Mouse (Mus musculus) urinary bladder, adult 2 months (tissue): ENCODE measurements around the gene Ghrhr. TPM values are rescaled to one million over a fixed set of nuclear protein-coding genes. Genes with fewer than 3 reads are reported as not detected.

Experiments used
- DNase-seq: peaks from one replicate; pipeline ENCODE4 v3.0.0; 2022; ENCODE audit warnings: low spot score
- polyA plus RNA-seq: library from polyadenylated mRNA; depleted of rRNA; stranded (reverse); fragments of >200 nt; gene quantifications from 2 replicates; pipeline ENCODE4 v1.2.3, GENCODE M21; 2012

The Ghrhr gene
- polyA plus RNA-seq, 1 experiment = not detected

DNA sequence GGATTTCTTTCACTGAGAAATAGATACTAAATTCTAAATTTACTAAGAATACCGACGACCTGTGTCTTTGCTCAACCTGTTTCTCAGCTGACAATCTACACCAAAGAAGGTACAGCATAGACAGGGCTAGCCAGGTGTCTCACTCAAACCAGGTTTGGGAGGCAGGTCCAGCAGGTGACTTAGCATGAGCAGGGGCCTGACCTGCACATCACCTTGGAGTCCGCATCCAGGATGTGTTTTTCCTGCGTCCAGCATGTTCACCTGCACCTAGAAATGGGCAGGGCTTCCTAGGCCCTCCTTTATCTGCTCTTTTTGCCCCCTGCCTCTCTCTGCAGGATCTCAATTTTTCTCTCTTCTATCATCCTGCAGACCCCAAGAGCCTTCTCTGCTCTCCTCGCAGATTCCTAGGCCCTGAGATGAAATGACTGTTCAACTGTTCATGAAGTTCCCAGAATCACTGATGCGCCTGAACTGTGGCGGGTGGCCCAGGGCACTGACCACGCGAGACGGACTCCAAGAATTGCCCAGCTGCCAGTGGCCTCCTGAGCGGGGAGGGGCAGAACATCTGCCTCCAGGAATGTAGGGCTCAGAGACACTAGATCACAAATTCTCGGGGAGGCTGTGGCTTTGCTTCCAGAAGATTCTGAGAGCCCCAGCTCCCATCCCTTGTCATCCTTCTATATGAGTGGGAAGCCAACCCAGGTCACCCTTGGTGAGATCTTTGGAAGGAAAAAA lies 22.2 kb upstream of the Ghrhr start:
- no peak for DNase-seq

DNA sequence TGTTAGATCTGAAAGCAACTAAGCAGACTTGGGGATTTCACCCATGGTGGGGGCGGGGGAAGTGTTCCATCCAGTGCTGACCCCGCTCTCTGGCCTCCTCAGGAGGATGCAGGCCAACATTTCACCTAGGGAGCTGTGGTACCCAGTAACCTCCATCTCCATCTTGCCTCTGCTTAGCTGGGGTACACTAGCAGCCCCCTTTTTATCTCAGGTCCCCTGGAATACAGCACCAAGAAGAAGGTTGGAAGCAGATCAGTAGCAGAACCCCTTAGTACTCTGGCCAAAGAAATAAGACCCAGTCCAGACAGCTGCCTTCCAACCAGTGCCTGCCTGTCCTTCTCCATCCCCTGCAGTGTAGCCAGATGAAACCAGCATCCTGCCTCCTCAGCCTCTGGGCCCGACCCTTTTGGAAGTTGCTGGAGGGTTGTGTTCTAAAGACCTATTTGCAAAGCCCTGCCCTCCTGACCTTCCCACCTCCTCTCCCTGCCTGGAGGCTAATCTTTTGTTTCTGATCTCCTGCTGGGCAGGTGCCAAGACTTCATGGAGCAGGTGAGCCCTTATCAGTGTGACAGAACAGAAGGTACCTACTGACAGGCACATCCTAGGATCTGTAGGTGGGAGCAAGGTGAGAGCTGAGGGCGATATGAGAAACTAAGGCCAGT lies 21.5 kb upstream of the Ghrhr start:
- no peak for DNase-seq

DNA sequence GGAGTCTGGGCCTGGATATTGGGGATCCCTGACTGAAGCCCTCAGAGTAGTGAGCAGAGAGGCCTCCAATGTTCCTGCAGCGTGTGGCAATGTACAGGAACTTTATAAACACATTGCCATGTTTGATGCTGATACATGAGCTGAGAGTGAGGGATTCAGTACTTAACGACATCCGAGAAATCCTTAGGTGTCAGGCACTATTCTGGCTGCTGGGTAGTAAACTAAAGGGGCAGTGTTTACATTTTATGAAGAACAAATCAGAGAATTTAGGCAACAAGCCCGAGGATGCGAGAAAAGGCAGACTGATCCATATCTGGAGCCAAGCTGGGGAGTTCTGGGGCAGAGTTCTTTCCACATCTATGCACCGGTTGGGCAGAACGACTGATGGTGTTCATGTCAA lies 20.5 kb upstream of the Ghrhr start:
- DNase-seq = no peak

DNA sequence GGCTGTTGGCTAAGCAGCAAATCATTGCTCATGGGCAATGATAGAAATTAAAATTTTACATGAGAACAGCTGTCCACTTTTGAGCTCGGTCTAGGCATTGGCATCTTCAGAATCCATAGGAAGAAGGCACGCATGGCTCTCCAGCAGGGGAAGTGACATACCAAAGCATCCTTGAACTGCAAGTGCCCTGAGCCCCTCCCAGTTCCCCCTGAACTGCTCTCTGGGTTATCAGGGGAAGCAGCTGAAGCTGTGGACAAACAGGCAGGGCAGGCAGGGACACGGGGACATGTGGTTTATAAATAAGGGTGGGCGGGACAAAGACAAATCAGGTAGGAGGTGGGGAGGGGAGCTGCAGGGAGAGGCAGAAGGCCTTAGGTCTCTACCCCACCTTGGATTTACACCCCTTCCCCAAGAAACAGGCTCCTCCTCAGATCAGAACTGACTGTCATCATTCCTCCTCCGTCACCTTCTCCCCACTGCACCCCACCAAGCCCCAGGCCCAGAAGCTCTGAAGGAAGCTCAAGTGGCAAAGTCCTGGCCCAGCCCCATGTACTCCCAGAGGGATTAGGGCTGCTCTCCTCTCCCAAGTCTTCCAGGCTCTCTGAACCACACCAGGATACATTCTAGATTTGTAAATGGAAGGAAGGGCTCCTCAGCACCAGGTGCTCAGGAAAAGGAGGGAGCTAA lies 19.9 kb upstream of the Ghrhr start:
- DNase-seq = no peak

DNA sequence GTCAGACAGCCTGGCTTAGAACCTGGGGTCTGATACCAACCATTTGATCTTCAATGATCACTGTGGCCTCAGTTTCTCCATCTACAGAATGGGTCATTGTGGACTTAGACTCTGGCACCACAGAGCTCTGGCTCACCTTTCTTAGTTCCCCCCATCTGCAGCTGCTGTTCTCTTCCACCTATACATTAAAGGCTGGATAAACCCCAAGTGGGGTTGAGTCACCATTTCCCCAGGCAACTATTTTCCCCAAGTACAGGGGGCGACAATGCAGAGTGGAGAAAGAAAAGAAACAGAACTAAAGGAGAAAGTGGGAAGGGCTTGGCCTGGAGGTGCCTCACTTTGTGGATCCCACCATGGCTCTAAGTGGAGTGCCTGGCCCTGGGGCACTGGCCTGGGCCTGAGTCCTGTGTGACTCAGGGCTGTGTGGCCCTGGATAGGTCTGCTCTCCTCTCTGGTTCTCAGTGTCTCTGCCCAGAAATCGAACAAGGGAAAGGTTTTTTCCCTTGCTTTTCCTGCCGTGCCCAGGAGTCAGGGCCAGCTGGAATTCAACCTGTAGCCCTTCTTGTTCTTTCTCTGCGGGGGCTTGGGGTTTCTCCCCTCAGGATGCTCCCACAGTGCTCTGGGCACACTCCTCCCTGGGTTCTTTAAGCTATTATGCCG lies 19.0 kb upstream of the Ghrhr start:
- no peak for DNase-seq

DNA sequence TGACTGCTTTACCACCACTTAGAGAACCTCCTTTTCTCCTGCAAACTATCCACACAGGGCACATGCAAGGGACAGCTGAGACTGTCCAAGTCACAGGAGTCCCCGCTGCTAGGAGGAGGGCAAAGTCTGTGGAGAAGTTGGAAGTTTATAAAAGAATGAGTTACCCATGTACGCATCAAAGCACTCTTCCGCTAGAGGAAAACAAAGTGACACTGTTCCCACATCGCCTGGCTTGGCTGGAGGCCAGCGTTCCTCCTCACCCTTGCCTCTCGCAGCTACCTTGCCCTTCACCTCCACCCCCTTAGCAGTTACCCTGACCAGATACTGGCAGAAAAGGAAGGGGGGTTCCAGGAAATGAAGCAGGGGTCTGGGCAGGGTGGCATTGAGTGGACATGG lies 18.5 kb upstream of the Ghrhr start:
- DNase-seq = no peak

DNA sequence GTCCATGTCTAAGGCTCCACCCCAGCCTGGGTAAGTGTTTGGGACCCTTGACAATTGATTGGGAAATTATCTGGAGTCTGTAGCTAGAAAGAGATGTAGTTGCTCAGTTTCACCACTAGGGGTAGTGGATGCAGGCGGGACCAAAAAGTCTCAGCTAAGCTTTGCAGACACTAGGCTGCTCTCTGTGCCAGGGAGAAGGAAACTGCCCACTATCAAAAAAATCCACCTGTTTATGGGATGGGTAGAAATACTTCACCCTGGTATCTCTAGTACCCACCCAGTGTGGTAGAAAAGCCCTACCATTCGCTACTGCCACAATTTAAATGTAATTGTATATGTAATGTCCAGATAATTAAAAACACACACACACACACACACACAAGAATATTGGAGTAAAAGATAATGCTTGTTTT lies 17.4 kb upstream of the Ghrhr start:
- DNase-seq = no peak

DNA sequence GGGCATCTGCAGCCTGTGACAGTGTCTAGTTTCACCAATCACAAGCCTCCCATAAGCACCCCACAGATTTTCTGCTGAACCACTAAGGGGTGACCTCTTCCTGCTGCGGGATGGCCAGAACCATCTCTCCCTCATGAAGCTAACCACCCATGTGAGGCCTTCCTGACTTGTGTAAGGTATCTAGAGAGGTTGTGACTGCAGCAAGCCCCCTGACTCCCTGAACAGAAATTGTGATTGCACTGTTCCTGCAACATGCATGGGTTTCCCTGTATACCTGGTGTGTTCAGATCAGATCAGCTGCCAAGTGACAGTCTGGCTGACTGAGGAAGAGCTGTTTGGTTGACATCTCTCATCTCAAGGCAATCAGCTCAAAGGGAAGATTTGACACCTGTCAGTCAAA lies 13.4 kb upstream of the Ghrhr start:
- no peak for DNase-seq

DNA sequence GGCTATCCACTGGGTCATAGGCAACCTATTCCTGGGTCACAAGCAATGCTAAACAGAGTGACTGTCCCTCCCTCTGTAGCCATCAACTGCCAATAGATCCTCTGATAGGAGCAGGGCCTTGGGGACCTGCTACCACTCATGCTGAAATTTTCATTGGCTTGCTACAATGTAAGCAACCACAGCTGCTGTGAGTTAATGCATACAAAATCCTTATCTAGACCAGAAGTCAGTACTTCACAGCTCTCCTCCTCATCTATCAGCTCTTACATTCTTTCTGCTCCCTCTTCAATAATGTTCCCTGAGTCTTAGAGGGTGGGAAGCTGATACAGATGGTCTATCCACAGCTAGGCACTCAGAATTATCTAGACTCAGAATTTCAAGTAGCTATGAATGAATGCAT lies 9.0 kb upstream of the Ghrhr start:
- DNase-seq = no peak

DNA sequence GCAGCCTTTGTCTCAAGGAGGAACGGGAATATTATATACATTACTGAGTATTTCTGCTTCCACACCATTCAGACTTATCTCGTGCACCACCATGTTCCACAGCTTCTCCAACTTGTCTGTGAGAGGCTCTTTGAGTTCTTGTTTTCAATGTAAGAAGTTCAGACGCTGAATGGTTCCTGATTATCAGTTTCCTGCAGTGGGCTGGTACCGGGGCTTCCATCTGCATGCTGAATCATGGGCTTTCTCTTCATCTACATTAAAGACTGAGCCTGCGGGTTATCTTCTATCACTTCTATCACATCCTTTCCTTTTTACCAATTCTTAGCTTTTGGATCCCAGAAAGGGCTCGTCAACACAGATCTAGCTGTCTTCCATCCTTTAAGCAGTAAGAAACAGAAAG lies 5.3 kb upstream of the Ghrhr start:
- DNase-seq = no peak

DNA sequence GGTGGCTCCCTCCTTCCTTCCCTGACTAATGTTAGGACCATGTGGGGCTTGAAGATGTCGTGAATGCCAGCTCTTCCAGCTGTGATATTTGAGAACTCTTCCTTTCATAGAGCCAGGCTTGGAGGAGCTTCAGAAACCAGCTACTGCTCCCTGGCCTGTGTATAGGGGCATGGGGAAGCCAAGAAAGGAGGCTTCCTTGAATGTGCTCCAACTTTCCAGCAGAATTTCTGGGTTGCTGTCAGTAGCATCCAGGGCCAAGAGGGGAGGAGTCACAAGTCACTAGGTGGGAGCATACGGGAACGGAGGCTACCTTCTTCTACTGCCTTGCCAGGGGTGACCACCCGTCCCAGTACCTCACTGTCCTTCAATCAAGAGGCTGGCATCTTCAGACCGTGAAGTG lies 416 bp downstream of the Ghrhr start:
- DNase-seq = no peak

DNA sequence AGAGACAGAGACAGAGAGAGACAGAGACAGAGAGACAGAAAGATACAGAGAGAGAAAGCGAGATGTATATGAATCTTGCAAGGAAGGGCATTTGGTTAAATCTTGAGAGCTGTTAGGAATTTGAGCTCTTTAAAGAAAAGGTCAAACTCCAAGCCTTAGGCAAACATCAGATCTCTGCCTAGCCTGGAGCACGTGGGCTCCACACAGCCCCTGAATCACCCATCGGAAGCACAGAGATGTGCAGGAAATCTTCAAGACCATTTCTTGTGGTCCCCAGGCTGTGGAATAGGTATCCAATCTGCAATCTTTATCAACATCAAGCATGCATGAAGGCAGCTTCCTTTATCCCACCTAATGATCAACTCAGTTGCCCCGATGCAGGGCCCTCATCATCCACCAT lies 1.4 kb downstream of the Ghrhr start:
- DNase-seq = no peak

DNA sequence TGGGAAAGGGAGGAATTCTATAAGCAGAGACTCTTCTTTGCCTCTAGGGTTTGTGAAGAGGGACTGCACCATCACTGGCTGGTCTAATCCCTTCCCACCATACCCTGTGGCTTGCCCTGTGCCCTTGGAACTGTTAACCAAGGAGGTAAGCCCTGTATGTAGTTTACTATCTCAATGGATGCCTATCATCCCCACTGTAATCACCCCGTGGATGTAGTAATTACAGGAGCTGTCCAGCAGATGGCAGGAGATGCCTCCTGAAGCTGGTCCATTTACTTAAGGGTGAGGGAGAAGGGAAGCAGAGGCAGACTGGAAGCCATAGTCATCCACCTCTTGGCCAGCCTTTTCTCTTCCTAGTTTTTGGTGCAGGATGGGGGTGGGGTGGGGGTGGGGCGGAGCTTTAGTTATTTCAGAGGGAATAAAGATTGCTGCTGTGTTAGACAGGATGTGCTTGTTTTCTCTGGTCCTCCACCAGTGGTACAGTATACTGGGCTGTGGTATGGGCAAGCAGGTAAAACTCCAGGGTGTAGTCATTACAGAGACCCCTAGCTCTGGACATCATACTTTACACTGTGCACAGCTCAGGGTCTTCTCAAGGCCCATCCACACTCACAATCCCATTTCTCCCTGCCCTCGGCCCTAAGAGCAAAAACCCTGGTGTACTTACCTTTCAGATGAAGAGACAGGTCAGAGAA lies 3.7 kb downstream of the Ghrhr start:
- DNase-seq = no peak

DNA sequence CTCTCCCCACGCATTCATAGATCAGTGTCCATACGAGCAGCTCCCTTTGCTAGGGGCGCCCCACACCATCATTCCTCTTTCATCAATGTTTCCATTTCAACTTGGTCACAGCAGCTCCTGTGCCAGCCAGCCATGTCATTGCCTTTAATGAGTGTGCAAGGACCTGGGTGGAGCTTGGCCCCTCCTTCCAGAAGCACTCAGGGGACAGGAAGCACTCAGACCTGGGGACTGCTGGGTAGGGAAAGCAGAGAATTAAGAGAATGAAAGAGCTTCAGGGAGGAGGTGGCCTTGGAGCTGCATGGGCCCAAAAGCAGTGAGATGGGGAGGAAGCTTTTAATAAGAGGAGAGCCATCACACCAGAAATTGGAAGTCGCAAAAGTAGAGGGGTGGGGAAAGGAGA lies 5.9 kb downstream of the Ghrhr start:
- no peak for DNase-seq

DNA sequence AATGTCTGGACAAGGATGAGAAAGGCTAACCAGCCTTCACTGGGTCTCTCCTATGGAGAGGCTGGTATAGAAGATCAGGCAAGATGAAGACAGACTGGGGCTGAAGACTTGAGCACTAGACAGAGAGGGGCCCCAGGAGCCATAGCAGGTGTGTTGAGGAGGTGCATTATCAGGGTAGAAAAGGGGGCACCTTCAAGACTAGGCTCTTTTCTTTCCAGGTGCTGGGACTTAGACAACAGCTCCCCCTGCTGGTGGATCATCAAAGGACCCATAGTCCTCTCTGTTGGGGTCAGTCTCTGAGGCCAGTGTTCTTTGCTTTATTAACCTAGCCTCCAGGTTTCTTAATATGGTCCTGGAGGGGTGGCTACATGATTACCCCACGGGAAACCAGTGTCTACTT lies 7.8 kb downstream of the Ghrhr start:
- no peak for DNase-seq

DNA sequence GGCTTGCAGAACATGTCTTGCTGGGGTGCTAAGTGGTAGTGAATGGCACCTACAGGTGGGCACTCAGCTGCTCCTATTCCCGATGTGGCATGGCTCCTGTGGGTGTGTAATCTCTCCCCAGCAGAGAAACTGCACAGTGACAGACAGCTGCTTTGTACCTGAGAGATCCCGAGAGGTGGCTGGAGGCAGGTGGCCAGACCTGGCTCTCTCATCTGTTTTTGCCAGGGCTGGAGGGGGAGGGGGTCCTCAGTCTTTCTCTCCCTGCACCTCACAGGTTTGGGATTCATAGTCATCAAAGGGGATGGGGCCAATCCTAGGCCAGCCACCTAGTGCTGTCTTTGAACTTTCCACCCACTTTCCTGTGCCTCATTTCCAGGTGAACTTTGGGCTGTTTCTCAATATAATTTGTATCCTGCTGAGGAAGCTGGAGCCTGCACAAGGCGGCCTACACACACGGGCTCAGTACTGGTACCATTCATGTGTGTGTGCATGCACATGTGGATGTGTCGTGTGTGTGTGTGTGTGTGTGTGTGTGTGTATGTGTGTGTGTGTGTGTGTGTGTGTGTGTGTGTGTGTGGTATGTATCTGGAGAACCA lies 8.4 kb downstream of the Ghrhr start:
- no peak for DNase-seq

DNA sequence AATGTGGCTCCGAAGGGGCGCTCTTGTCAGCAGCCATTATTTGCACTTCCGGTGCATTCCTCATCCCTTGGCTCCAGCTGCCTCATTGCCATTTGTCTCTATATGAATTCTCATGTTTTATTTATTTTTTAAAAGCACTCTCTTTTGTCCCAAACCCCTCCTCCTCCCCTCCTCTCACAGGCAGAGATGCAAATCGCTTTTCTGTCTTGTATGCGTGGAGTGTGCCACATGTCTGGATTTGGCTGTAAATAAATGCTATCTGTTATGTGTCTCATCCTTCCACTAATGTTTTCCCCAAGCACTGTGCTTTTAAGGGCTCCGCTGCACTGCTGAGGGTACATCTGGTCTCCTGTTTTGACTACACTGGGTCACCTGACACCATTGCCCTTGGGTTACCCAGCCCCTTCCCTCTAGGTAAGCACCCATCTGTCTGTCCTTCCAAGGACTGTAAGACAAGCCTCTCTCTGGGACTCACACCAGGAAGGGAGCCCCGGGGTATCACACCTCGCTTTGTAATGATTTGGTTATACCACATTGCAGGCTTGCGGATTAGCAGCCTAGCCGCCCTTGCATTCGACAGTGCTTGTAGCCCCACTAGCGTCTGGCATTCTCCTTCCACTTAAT lies 12.6 kb downstream of the Ghrhr start:
- DNase-seq = no peak

DNA sequence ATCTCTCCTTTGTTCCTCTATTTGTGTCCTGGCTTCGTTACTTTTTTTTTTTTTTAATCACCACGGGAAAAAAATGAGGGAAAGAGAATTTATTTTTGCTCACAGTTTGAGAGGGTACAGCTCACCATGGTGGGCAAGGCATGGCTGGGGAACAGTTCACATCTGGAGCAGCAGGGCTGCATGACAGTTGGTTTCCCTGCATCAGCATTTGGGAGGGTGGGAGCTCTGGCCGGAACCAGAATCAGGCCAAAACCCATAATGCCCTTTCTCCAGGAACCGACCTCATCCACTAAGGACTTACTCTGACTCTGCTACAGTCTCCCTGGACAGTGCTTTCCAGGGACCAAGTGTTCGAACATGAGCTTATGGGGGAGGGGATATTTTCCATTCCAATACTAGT lies 13.2 kb downstream of the Ghrhr start:
- DNase-seq = no peak

DNA sequence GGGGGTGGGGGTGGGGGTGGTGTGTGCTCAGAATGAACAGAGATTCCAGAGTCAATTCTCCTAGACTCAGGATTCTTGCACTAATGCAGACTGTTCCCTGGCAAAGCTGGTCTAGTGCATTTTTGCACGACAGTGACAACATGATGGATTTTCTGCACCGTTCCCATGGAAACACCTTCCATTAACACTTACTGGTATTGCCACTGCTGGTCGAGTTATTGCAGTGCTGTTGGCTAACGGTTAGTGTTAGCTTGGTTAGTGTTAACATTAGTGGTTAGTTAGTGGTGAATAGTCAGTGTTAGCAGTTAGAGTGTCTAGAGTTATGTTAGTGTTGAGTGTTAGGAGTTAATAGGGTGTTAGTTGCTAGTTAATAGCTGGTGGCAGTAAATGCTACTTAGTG lies 15.7 kb downstream of the Ghrhr start:
- DNase-seq = no peak

DNA sequence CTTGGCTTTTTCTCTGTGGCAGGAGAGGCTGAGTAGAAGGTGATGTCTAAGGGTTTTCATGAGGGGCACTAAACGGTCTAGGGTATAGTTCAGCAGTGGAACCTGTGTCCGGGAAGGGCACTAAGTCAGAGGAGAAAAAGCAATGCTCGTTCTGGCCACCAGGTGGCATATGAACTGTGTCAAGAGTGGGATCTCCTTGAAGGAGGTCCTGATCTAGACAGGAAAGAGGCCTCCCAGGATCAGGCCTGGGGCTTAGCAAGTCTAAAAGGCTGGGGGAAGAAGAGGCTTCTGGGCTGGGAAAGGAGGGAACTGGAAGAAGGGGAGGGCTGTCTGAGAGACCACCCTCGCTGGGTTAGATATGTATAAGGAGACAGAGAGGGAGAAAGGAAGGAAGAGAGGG lies 16.4 kb downstream of the Ghrhr start:
- peak; percentile 46 for DNase-seq

DNA sequence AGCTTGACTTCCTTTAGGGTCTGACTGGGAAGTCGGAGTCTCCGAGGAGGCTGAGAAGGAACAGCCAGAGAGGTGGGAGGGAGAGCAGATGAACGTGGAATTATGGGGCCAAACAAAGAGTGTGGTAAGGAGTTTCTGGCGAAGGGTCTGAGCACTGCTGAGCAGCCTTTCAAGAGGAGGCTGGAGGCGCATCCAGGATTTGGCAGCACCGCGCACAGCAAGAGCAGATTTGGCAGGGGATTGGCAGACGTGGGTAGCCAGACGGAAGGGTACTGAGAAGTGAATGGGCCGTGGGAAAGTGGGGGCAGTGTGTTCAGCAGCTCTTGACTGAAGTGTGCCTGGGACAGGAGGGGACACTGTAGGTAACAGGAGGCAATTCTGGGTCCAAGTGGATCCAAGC lies 18.8 kb downstream of the Ghrhr start:
- peak; percentile 15 for DNase-seq
